Mouse (Mus musculus): ENCODE results near the gene Gm364.

- TF ChIP-seq POLR2A (IDR thresholded peaks at IDR 0.05; ENCODE audit: control insufficient read depth, low read depth, low read length) (no peak), CTCF (IDR thresholded peaks at IDR 0.05; ENCODE audit: control insufficient read depth, insufficient read depth, insufficient replicate concordance, low read depth, low read length) (no peak)
Measured at GRCm38 (mm10) chrX:57403651-57404050, 5.3 kb upstream of the Gm364 start.
